Mouse (Mus musculus) urinary bladder, adult 2 months (tissue): ENCODE measurements around the gene Bpifc. TPM values are rescaled to one million over a fixed set of nuclear protein-coding genes. Genes with fewer than 3 reads are reported as not detected.

Experiments used
- DNase-seq: peaks from one replicate; pipeline ENCODE4 v3.0.0; 2022; ENCODE audit warnings: low spot score
- polyA plus RNA-seq: library from polyadenylated mRNA; depleted of rRNA; stranded (reverse); fragments of >200 nt; gene quantifications from 2 replicates; pipeline ENCODE4 v1.2.3, GENCODE M21; 2012; rRNA removed

Gene Bpifc
- polyA plus RNA-seq, 1 experiment: 0.06 TPM

GRCm38 (mm10) chr10:85951765-85952443, 59.8 kb downstream of the Bpifc start:
- no peak for DNase-seq

GRCm38 (mm10) chr10:85948483-85949196, 63.1 kb downstream of the Bpifc start:
- DNase-seq: no peak

- no peak for DNase-seq
These were observed 75.3 kb downstream of the Bpifc start for GRCm38 (mm10) chr10:85936280-85936965.

- DNase-seq: no peak
These were observed 81.7 kb downstream of the Bpifc start for GRCm38 (mm10) chr10:85929962-85930361.

GRCm38 (mm10) chr10:85929208-85929591, 82.5 kb downstream of the Bpifc start:
- DNase-seq: no peak

- DNase-seq: peak; percentile 45
These were observed 83.0 kb downstream of the Bpifc start for GRCm38 (mm10) chr10:85928499-85929207.

GRCm38 (mm10) chr10:85927676-85928445, 83.8 kb downstream of the Bpifc start, which contains the start of gene Ascl4:
Gene Ascl4 (plus strand): TSS chr10:85927681.
- no peak for DNase-seq

- peak; percentile 91 for DNase-seq
These were observed 95.0 kb downstream of the Bpifc start, which contains the start of gene Prdm4 for GRCm38 (mm10) chr10:85916498-85917309. Gene Prdm4 (minus strand): TSS chr10:85917142.

Other genes starting within 250 kb of the Bpifc start
- gene Pwp1, start 182.4 kb downstream of the Bpifc start, polyA plus RNA-seq: 20.2 and 22.1 TPM in 2 replicates
- 19.4 and 21.4 TPM in 2 replicates for gene Prdm4, start 94.8 kb downstream of the Bpifc start, polyA plus RNA-seq
- 0.04 TPM in 1 of 2 replicates, not detected in the other for gene Ascl4, start 84.2 kb downstream of the Bpifc start, polyA plus RNA-seq
- 102 and 112 TPM in 2 replicates for gene Rtcb, start 54.1 kb downstream of the Bpifc start, polyA plus RNA-seq
- 29.6 and 31.4 TPM in 2 replicates for gene Fbxo7, start 10.1 kb upstream of the Bpifc start, polyA plus RNA-seq